Mouse (Mus musculus): Measurements from ENCODE around the gene Atxn7l1. TPM values are rescaled to one million over a fixed set of nuclear protein-coding genes. Genes with fewer than 3 reads are reported as not detected.
A peak's percentile ranks its signal among the peaks of the same experiment; 100 is the strongest.

Atxn7l1 gene
- polyA plus RNA-seq, 1 experiment from 2014 or later = 18.2 TPM

GRCm38 (mm10) chr12:33388842-33389241 lies 241.3 kb downstream of the Atxn7l1 start:
- Histone ChIP-seq H3K27me3 (replicated peaks; ENCODE audit: control insufficient read depth, insufficient read depth, low read length) (no peaks in the 10 kb centered on the region), H3K27ac (ENCODE audit: low read depth) (no peak overlapping the region), H3K4me1 (replicated peaks; ENCODE audit: control insufficient read depth, insufficient read depth, low read length) (no peaks in the 10 kb centered on the region), H3K9me3 (ENCODE audit: control insufficient read depth, low read length) (no peaks in the 10 kb centered on the region), H3K4me2 (ENCODE audit: low read length) (no peak overlapping the region), H3K36me3 (ENCODE audit: control insufficient read depth, insufficient read depth, low read length) (no peaks in the 10 kb centered on the region), H3K9ac (ENCODE audit: low read length) (no peak overlapping the region), H3K4me3 (ENCODE audit: low read depth, low read length) (no peak overlapping the region)
- DNase-seq (ENCODE audit: low spot score) (peak; percentile 83), ATAC-seq (replicated peaks; ENCODE audit: low FRiP score, low TSS enrichment, low read depth) (no peak; the same call in 1 of the 2 replicates)
- 13% methylated on average over 5 of the region's 5 CpGs for WGBS

GRCm38 (mm10) chr12:33390844-33391560 lies 243.5 kb downstream of the Atxn7l1 start:
- no peaks in the 10 kb centered on the region for H3K36me3 ChIP-seq (ENCODE audit: control insufficient read depth, insufficient read depth, low read length)
- no peak overlapping the region for H3K4me3 ChIP-seq (ENCODE audit: low read depth, low read length)
- H3K9me3 ChIP-seq (ENCODE audit: control insufficient read depth, low read length) = no peaks in the 10 kb centered on the region
- H3K4me2 ChIP-seq (ENCODE audit: low read length) = no peak overlapping the region
- WGBS = 73% methylated on average over 2 of the region's 2 CpGs
- H3K27ac ChIP-seq (ENCODE audit: low read depth) = no peak overlapping the region
- DNase-seq (ENCODE audit: low spot score) (no peak), ATAC-seq (replicated peaks; ENCODE audit: low FRiP score, low TSS enrichment, low read depth) (no peak)
- H3K9ac ChIP-seq (ENCODE audit: low read length) = no peak overlapping the region
- peaks cover 3% of the 10 kb centered on the region; the same call in 1 of the 2 replicates for H3K4me1 ChIP-seq (replicated peaks; ENCODE audit: control insufficient read depth, insufficient read depth, low read length)
- H3K27me3 ChIP-seq (replicated peaks; ENCODE audit: control insufficient read depth, insufficient read depth, low read length) = no peaks in the 10 kb centered on the region

- Histone ChIP-seq H3K36me3 (ENCODE audit: control insufficient read depth, insufficient read depth, low read length) (no peaks in the 10 kb centered on the region), H3K4me2 (ENCODE audit: low read length) (peak within 1 kb of the TSS; percentile 51), H3K27ac (ENCODE audit: low read depth) (no peak within 1 kb of the TSS), H3K4me1 (replicated peaks; ENCODE audit: control insufficient read depth, insufficient read depth, low read length) (peaks cover 3% of the 10 kb centered on the region; the same call in 1 of the 2 replicates), H3K27me3 (replicated peaks; ENCODE audit: control insufficient read depth, insufficient read depth, low read length) (no peaks in the 10 kb centered on the region), H3K4me3 (ENCODE audit: low read depth, low read length) (peak within 1 kb of the TSS; percentile 13), H3K9ac (ENCODE audit: low read length) (0 out of 2 replicates have a peak within 1 kb of the TSS, but pooled peaks have one; percentile 20), H3K9me3 (ENCODE audit: control insufficient read depth, low read length) (no peaks in the 10 kb centered on the region)
- 0 out of 2 replicates have a peak, but pooled peaks have one; percentile 27 for ATAC-seq (replicated peaks; ENCODE audit: low FRiP score, low TSS enrichment, low read depth)
- peak; percentile 55 for DNase-seq (ENCODE audit: low spot score)
- 13% methylated on average over 24 of the region's 24 CpGs for WGBS
These were observed 247.5 kb downstream of the Atxn7l1 start, which contains the start of gene Efcab10 for GRCm38 (mm10) chr12:33394804-33395623. Gene Efcab10 (plus strand): TSS chr12:33394854.

DNA sequence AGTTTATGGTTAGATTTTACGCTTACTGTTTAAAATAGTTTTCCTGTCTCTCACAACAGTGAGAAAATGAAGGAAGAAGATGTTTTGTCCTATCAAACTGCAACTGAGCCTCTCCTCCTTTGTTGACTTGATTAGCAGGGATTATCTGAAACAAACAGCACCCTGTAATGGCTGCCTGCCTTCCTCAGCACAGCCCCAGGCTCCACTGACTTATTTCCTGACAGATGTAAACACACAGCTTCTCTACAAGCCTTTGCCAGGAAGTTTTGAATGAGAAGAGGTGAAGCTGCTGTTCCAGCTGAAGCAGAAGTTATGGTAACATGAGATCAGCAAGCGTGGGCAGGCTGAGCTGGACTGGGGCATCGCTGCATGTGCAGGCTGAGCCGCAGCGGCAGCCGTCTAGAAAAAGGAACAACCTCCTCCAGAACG lies 255.8 kb downstream of the Atxn7l1 start:
- Histone ChIP-seq H3K9me3 (ENCODE audit: control insufficient read depth, low read length) (no peaks in the 10 kb centered on the region), H3K4me1 (replicated peaks; ENCODE audit: control insufficient read depth, insufficient read depth, low read length) (no peaks in the 10 kb centered on the region), H3K9ac (ENCODE audit: low read length) (no peak overlapping the region), H3K27ac (ENCODE audit: low read depth) (no peak overlapping the region), H3K27me3 (replicated peaks; ENCODE audit: control insufficient read depth, insufficient read depth, low read length) (no peaks in the 10 kb centered on the region), H3K36me3 (ENCODE audit: control insufficient read depth, insufficient read depth, low read length) (no peaks in the 10 kb centered on the region), H3K4me2 (ENCODE audit: low read length) (no peak overlapping the region), H3K4me3 (ENCODE audit: low read depth, low read length) (no peak overlapping the region)
- 22% methylated on average over 7 of the region's 7 CpGs for WGBS
- DNase-seq (ENCODE audit: low spot score) (no peak), ATAC-seq (replicated peaks; ENCODE audit: low FRiP score, low TSS enrichment, low read depth) (no peak)

DNA sequence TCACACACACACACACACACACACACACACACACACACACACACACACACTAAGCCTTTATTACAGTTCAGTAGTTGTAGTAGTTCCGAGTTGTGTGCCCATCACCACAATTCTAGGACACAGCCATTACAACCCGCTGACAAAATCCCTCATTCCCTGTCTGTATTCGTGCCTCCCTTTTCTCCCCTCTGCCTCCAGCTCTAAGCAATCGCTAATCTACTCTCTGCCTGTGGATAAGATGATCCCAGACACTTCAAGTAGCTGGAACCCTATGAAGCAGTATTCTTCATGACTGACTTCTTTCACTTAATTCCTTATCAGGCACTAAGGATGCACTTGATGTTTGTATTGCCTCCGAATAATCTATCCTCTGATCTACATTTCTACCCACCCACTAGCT lies 257.5 kb downstream of the Atxn7l1 start:
- Histone ChIP-seq H3K9ac (ENCODE audit: low read length) (no peak overlapping the region), H3K27me3 (replicated peaks; ENCODE audit: control insufficient read depth, insufficient read depth, low read length) (no peaks in the 10 kb centered on the region), H3K36me3 (ENCODE audit: control insufficient read depth, insufficient read depth, low read length) (no peaks in the 10 kb centered on the region), H3K4me1 (replicated peaks; ENCODE audit: control insufficient read depth, insufficient read depth, low read length) (no peaks in the 10 kb centered on the region), H3K9me3 (ENCODE audit: control insufficient read depth, low read length) (no peaks in the 10 kb centered on the region), H3K4me3 (ENCODE audit: low read depth, low read length) (no peak overlapping the region), H3K4me2 (ENCODE audit: low read length) (no peak overlapping the region), H3K27ac (ENCODE audit: low read depth) (no peak overlapping the region)
- no peak for DNase-seq (ENCODE audit: low spot score)
- WGBS = 69% methylated on average over 5 of the region's 5 CpGs
- no peak for ATAC-seq (replicated peaks; ENCODE audit: low FRiP score, low TSS enrichment, low read depth)

- WGBS = 47% methylated on average over 6 of the region's 6 CpGs
- no peak for ATAC-seq (replicated peaks; ENCODE audit: low FRiP score, low TSS enrichment, low read depth)
These were observed 258.0 kb downstream of the Atxn7l1 start for GRCm38 (mm10) chr12:33405398-33406026.

GRCm38 (mm10) chr12:33411580-33412151 lies 264.2 kb downstream of the Atxn7l1 start:
- H3K36me3 ChIP-seq (ENCODE audit: control insufficient read depth, insufficient read depth, low read length) = no peaks in the 10 kb centered on the region
- H3K27me3 ChIP-seq (replicated peaks; ENCODE audit: control insufficient read depth, insufficient read depth, low read length) = no peaks in the 10 kb centered on the region
- no peak overlapping the region for H3K9ac ChIP-seq (ENCODE audit: low read length)
- H3K27ac ChIP-seq (ENCODE audit: low read depth) = no peak overlapping the region
- H3K4me1 ChIP-seq (replicated peaks; ENCODE audit: control insufficient read depth, insufficient read depth, low read length) = no peaks in the 10 kb centered on the region
- H3K9me3 ChIP-seq (ENCODE audit: control insufficient read depth, low read length) = no peaks in the 10 kb centered on the region
- ATAC-seq (replicated peaks; ENCODE audit: low FRiP score, low TSS enrichment, low read depth) (no peak), DNase-seq (ENCODE audit: low spot score) (no peak)
- WGBS = 41% methylated on average over 6 of the region's 6 CpGs
- H3K4me2 ChIP-seq (ENCODE audit: low read length) = no peak overlapping the region
- H3K4me3 ChIP-seq (ENCODE audit: low read depth, low read length) = no peak overlapping the region

More at GRCm38 (mm10) chr12:33405398-33406026, 258.0 kb downstream of the Atxn7l1 start:
- Histone ChIP-seq H3K4me2 (ENCODE audit: low read length) (no peak overlapping the region), H3K4me1 (replicated peaks; ENCODE audit: control insufficient read depth, insufficient read depth, low read length) (no peaks in the 10 kb centered on the region), H3K36me3 (ENCODE audit: control insufficient read depth, insufficient read depth, low read length) (no peaks in the 10 kb centered on the region), H3K4me3 (ENCODE audit: low read depth, low read length) (no peak overlapping the region), H3K27me3 (replicated peaks; ENCODE audit: control insufficient read depth, insufficient read depth, low read length) (no peaks in the 10 kb centered on the region), H3K9me3 (ENCODE audit: control insufficient read depth, low read length) (no peaks in the 10 kb centered on the region), H3K27ac (ENCODE audit: low read depth) (no peak overlapping the region), H3K9ac (ENCODE audit: low read length) (no peak overlapping the region)
- DNase-seq (ENCODE audit: low spot score) = no peak
